Comparison of ENCODE assay signal across 22 mouse cellular contexts in the genomic region with DNA sequence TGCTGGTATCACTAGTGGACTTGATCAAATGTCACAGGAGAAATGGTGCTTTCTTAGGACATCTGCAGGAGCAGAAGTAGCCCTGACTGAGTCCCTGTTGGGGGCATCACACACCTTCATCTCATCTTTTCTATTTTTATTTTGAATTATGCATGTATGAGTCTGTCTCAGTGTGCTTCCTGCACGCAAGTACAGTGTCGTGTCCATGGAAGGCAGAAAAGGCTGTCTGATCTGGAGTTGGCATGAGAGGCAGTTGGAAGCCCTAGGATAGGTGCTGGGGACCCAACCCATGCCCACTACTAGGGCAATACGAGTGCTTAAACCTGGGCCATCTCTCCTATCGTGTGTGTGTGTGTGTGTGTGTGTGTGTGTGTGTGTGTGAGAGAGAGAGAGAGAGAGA. TPM values are rescaled to one million over a fixed set of nuclear protein-coding genes. Genes with fewer than 3 reads are reported as not detected.
DNase-seq lines count a peak whose midpoint lies in the region; TF ChIP-seq lines count a peak whose summit lies in the region.
"Not testable (repeated sequence)": the region's sequence is repeated elsewhere in the genome, so short reads cannot be mapped to it uniquely, and the experiment has no call there.
"Had no signal": no experiment of that assay in that cellular context is flagged by ENCODE, and none has a peak within 500 bp of the region (broad histone marks: within the 10 kb centered on the region; RNA-seq: fewer than 3 reads in every experiment).

No protein-coding gene starts in this region.

- TF ChIP-seq RAD21 in CH12.LX (IDR thresholded peaks at IDR 0.05; ENCODE audit: low read depth, low read length) = not testable (repeated sequence)

- H3K79me2 ChIP-seq in CH12.LX (replicated peaks; ENCODE audit: control insufficient read depth, extremely low read depth, insufficient read depth, poor library complexity, severe bottlenecking) = not testable (repeated sequence)

- TF ChIP-seq POLR2A in CH12.LX (IDR thresholded peaks at IDR 0.05; ENCODE audit: low read depth, low read length) = not testable (repeated sequence)

- in situ Hi-C loops in CH12.LX (cut with MboI; ENCODE audit: low pct_ligation_motif_present, low pct_unique_long_range_greater_than_20kb, low sequenced_read_pairs) = not testable (repeated sequence)

- peak overlapping the region; percentile 19 for H3K4me2 ChIP-seq in CH12.LX (ENCODE audit: insufficient read depth, low read depth, poor library complexity, severe bottlenecking)

- TF ChIP-seq EP300 in CH12.LX (IDR thresholded peaks at IDR 0.05; ENCODE audit: low read length) = not testable (repeated sequence)

- not testable (repeated sequence) for H3K9ac ChIP-seq in CH12.LX (ENCODE audit: insufficient read depth, low read depth)

- not testable (repeated sequence) for TF ChIP-seq CTCF in CH12.LX (conservative IDR thresholded peaks at IDR 0.05 in 1 of 2, IDR thresholded peaks at IDR 0.05 in 1 of 2; ENCODE audit: low read depth in 2 of 2, low read length in 2 of 2)

- dilution Hi-C loops in CH12.LX (cut with MboI; ENCODE audit: extremely low pct_ligation_motif_present, extremely low pct_unique_long_range_greater_than_20kb, low sequenced_read_pairs) = not testable (repeated sequence)

- not testable (repeated sequence) for H3K9me3 ChIP-seq in CH12.LX (replicated peaks; ENCODE audit: low read length)

- not testable (repeated sequence) for H3K4me1 ChIP-seq in CH12.LX (ENCODE audit: control insufficient read depth in 1 of 2, insufficient read depth in 2 of 2)

- H3K36me3 ChIP-seq in CH12.LX (replicated peaks in 1 of 2; ENCODE audit: control insufficient read depth in 1 of 2, insufficient read depth in 1 of 2, low read length in 1 of 2) = not testable (repeated sequence)

- peak overlapping the region; percentile 63 for H3K27ac ChIP-seq in CH12.LX (ENCODE audit: insufficient read depth, low read depth)

- not testable (repeated sequence) for DNase-seq in CH12.LX (ENCODE audit: extremely low read depth)
- DNase-seq in heart, postnatal 4 days = peak; percentile 7
- peak; percentile 4 to 45 for DNase-seq in kidney, postnatal 25 days
- DNase-seq in spleen, adult 12 weeks (ENCODE audit: low spot score) = peak; percentile 23
- DNase-seq in testis, postnatal 10 days (ENCODE audit: low spot score) = peak; percentile 47

- peak overlapping the region in 1 of 3 experiments; percentile 1 for H3K4me3 ChIP-seq in CH12.LX (replicated peaks in 1 of 3; ENCODE audit: low read depth in 2 of 3, low read length in 2 of 3, poor library complexity in 1 of 3)

- H3K27me3 ChIP-seq in CH12.LX (replicated peaks) = not testable (repeated sequence)

RNA-seq across cellular contexts. Expression of a gene that starts 4.3 kb away (rescaled TPM):
- 58.6 and 74.4 TPM in 2 replicates for total RNA-seq in CH12.LX (2012; rRNA removed)
- total RNA-seq in CH12.LX (2014; rRNA removed) = 97.2 and 114 TPM in 2 replicates
- polyA plus RNA-seq in CH12.LX (2012; ENCODE audit: insufficient read length, low read depth) = 105 TPM in 2 replicates
- total RNA-seq in heart, postnatal 4 days (2021) = not detected
- total RNA-seq: adrenal gland, postnatal 25 days; MEL had no signal
- polyA plus RNA-seq: adrenal gland, adult 2 months; brain, embryonic 14.5 days; embryonic facial prominence, embryonic 11.5 days; embryonic facial prominence, embryonic 13.5 days; embryonic facial prominence, embryonic 15.5 days; erythroblast, embryonic 14.5 days; forebrain, embryonic 10.5 days; forebrain, embryonic 12.5 days; forebrain, embryonic 14.5 days; forebrain, embryonic 16.5 days had no signal

RNA-seq across cellular contexts. Expression of a gene that starts 5.4 kb away (rescaled TPM):
- total RNA-seq in CH12.LX (2012; rRNA removed) (1.2 TPM in 1 of 2 replicates, not detected in the other), CH12.LX (2014; rRNA removed) (not detected in 2 replicates)
- polyA plus RNA-seq in CH12.LX (2012; ENCODE audit: insufficient read length, low read depth) = not detected in 2 replicates
- total RNA-seq in heart, postnatal 4 days (2021) = not detected
- total RNA-seq: adrenal gland, adult 2 months; adrenal gland, postnatal 10 days; adrenal gland, postnatal 25 days; adrenal gland, postnatal 4 days; common myeloid progenitor, adult 5-6 weeks; ES-E14; MEL had no signal
- polyA plus RNA-seq: adrenal gland, adult 2 months; brain, embryonic 14.5 days; CD4-positive, CD25-positive, alpha-beta regulatory T cell, adult 4 months; embryonic facial prominence, embryonic 11.5 days; embryonic facial prominence, embryonic 13.5 days; embryonic facial prominence, embryonic 15.5 days; erythroblast, embryonic 14.5 days; forebrain, embryonic 10.5 days; forebrain, embryonic 12.5 days; forebrain, embryonic 14.5 days; forebrain, embryonic 16.5 days had no signal

Comparison
In these comparisons a context has a peak if more than half of its experiments do, and no peak if none do; other contexts are left out.
1. RNA of a gene that starts 4.3 kb away (total RNA-seq): 58.6 to 114 TPM in CH12.LX; not detected in heart, postnatal 4 days; every median in the first group is over 10 times any median in the second.